Mouse (Mus musculus) hindbrain, embryonic 13.5 days (tissue): Measurements from ENCODE around the gene 1700013F07Rik. TPM values are rescaled to one million over a fixed set of nuclear protein-coding genes. Genes with fewer than 3 reads are reported as not detected.
A peak's percentile ranks its signal among the peaks of the same experiment; 100 is the strongest.

Source experiments
- ATAC-seq: fragments of 200-750 bp; cut with Nextera tagmentation; 2 replicates; pipeline ENCODE4 v1.8.0; 2017; ENCODE audit warnings: moderate TSS enrichment; ENCODE audit not compliant: low FRiP score
- H3K27ac ChIP-seq: fragments of 300-500 bp; sonication (generic); 2 replicates; pipeline ENCODE4 v1.5.1; 2015; ENCODE audit warnings: inconsistent platforms, mild to moderate bottlenecking, moderate library complexity
- H3K27me3 ChIP-seq: fragments of 300-500 bp; sonication (generic); 2 replicates; pipeline ENCODE4 v1.6.1; 2015; ENCODE audit warnings: mild to moderate bottlenecking, inconsistent platforms
- H3K36me3 ChIP-seq: fragments of 300-500 bp; sonication (generic); 2 replicates; pipeline ENCODE4 v1.6.1; 2015; ENCODE audit warnings: mild to moderate bottlenecking, inconsistent platforms
- H3K4me1 ChIP-seq: fragments of 300-500 bp; sonication (generic); replicated peaks from 2 replicates; pipeline ENCODE4 v1.6.1; 2015; ENCODE audit warnings: inconsistent platforms
- H3K4me2 ChIP-seq: fragments of 300-500 bp; sonication (generic); 2 replicates; pipeline ENCODE4 v1.6.1; 2015; ENCODE audit warnings: inconsistent platforms, mild to moderate bottlenecking, moderate library complexity
- H3K4me3 ChIP-seq: fragments of 300-500 bp; sonication (generic); 2 replicates; pipeline ENCODE4 v1.5.1; 2015; ENCODE audit warnings: mild to moderate bottlenecking, inconsistent platforms
- H3K9ac ChIP-seq: fragments of 300-500 bp; sonication (generic); 2 replicates; pipeline ENCODE4 v1.6.1; 2015; ENCODE audit warnings: mild to moderate bottlenecking, inconsistent platforms
- H3K9me3 ChIP-seq: fragments of 300-500 bp; sonication (generic); 2 replicates; pipeline ENCODE4 v1.6.1; 2016; ENCODE audit warnings: inconsistent platforms
- WGBS: fragments of 180-500 bp; shearing (Covaris S2); methylation state at CpG from one replicate; pipeline ENCODE4 v1.1.7; 2015; 5-methylcytosine and 5-hydroxymethylcytosine counted together
- polyA plus RNA-seq: library from polyadenylated mRNA; unstranded; fragments of >200 nt; fragmentation: Nextera tagmentation; extraction: Ambion mirVana; gene quantifications from 2 replicates; pipeline ENCODE4 v1.2.1, GENCODE M21; 2015

1700013F07Rik gene
- polyA plus RNA-seq, 1 experiment from 2014 or later: 2.9 TPM

DNA sequence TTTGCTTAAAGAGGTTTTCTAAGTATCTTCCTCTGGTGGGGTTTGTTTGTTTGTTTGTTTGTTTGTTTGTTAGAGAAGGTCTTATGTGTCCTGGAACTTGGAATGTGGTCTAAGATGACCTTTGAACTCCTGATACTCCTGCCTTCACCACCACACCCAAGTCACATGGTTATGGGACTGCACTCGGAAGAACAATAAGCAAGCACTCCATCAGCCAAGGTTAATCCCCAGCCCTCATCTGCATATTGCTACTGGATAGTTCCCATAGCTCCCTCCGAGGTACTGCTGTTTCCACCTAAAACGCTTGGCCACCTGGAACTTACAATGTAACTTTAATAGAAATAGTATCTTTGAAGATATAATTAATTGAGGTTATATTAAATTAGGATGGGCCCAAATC lies 20.5 kb upstream of the 1700013F07Rik start:
- ATAC-seq: no peak
- Histone ChIP-seq H3K9me3 (no peaks in the 10 kb centered on the region), H3K27ac (no peak overlapping the region), H3K4me3 (no peak overlapping the region), H3K4me2 (no peak overlapping the region), H3K4me1 (peaks cover 26% of the 10 kb centered on the region), H3K27me3 (no peaks in the 10 kb centered on the region), H3K9ac (no peak overlapping the region), H3K36me3 (no peaks in the 10 kb centered on the region)
- WGBS: 74% methylated on average over 3 of the region's 3 CpGs

DNA sequence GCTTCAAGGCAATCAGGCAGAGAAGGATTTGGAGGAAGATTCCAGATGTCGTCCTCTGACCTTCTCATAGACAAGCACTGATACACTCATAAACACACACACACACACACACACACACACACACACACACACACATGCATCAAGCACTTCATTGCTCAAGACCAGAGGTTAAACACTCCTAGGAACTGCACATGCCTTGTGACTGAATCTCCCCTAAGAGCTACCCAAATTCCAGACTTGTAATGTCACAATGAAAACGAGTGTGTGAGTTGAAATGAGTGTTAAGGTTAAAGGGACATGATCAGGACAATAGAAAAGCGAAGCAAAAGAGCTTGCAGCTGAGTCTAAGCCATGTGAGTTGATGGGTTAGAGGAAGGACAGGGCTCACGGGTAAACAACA lies 15.7 kb upstream of the 1700013F07Rik start:
- no peaks in the 10 kb centered on the region for H3K27me3 ChIP-seq
- H3K36me3 ChIP-seq: no peaks in the 10 kb centered on the region
- H3K4me3 ChIP-seq: no peak overlapping the region
- H3K4me1 ChIP-seq: no peaks in the 10 kb centered on the region
- no peak overlapping the region for H3K4me2 ChIP-seq
- no peaks in the 10 kb centered on the region for H3K9me3 ChIP-seq
- ATAC-seq: no peak
- no peak overlapping the region for H3K27ac ChIP-seq
- 50% methylated on average over 4 of the region's 4 CpGs for WGBS
- no peak overlapping the region for H3K9ac ChIP-seq

DNA sequence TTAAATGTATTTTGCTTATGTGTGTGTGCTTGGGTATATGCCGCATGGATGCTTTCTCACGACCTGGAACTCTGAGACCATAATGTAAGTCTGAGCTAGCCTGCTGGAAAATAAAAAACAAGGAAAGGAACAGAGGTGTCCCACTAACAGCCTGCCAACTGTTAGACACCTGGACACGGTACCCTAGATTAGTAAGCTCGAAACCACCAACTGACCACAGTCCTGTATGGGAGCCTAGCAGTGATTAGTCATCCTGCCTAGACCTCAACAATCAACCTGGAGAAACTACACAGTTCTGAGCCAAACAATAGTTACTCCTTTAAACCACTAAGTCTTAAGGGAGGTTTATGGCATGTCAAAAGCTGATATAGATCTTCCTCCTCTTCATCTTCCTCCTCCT lies 10.5 kb upstream of the 1700013F07Rik start:
- H3K4me3 ChIP-seq: no peak overlapping the region
- no peaks in the 10 kb centered on the region for H3K27me3 ChIP-seq
- no peak overlapping the region for H3K9ac ChIP-seq
- H3K9me3 ChIP-seq: no peaks in the 10 kb centered on the region
- H3K36me3 ChIP-seq: no peaks in the 10 kb centered on the region
- H3K4me1 ChIP-seq: no peaks in the 10 kb centered on the region
- 93% methylated on average over 4 of the region's 4 CpGs for WGBS
- H3K27ac ChIP-seq: no peak overlapping the region
- no peak for ATAC-seq
- no peak overlapping the region for H3K4me2 ChIP-seq

DNA sequence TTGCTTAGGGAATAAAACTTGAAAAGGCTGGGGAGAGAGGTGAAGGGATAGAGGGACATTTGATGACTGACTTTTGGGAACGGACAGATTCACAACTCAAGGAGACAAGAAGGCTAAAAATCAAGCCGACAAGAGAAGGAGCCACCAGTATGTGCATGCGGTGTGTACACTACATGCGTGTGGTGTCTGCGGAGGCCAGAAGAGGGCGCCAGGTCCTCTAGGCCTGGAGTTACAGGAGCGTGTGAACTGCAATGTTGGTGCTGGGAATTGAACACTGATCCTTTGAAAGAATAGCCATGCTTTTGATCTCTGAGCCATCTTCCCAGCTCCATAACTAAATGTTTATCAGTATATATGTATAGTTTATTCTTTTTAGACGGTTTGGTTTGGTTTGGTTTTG lies 5.5 kb upstream of the 1700013F07Rik start:
- peaks cover 6% of the 10 kb centered on the region for H3K4me1 ChIP-seq
- ATAC-seq: no peak
- no peak overlapping the region for H3K27ac ChIP-seq
- no peak overlapping the region for H3K9ac ChIP-seq
- H3K36me3 ChIP-seq: no peaks in the 10 kb centered on the region
- 95% methylated on average over 8 of the region's 8 CpGs for whole genome bisulfite sequencing
- no peak overlapping the region for H3K4me3 ChIP-seq
- H3K9me3 ChIP-seq: no peaks in the 10 kb centered on the region
- no peaks in the 10 kb centered on the region for H3K27me3 ChIP-seq
- no peak overlapping the region for H3K4me2 ChIP-seq

DNA sequence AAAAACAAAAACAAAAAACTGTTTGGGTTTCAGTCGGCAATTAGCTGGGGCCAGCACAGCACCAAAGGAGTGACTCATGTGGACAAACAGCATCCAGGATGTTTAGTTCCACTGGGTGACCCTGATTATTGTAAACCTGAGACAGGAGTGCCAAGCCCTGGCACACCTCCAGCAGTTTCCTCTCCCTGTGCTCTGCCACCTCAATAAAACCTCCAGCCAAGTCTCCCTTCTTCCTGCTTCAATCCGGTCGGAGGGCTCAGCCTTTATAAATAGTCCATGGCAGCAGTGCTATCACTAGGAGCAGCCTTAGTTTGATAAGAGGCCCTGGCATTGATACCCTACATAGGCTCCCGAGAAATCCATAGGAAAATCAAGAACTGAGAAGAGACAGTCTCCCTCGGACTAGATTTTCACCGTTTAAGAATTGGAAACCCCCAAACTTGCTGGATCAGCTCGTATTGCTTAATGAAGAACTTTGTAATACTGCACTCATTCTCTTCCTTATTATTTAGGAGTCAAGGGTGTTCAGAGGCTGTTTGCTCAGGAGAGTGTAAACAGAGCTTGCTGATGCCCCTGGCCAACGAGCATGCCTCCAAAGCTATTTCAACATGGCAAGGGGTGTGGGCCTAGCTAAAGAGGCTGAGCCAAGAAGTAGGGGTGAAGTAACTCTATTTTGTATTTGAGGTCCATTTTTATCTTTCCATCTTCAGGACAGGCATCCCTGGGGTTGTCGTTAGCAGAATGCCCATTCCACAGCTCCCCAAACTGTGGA lies 650 bp upstream of the 1700013F07Rik start:
- Histone ChIP-seq H3K9ac (0 out of 2 replicates have a peak overlapping the region, but pooled peaks have one; percentile 8), H3K36me3 (no peaks in the 10 kb centered on the region), H3K4me1 (peaks cover 27% of the 10 kb centered on the region), H3K9me3 (no peaks in the 10 kb centered on the region), H3K4me2 (no peak overlapping the region), H3K27me3 (peaks cover 6% of the 10 kb centered on the region; the same call in 1 of the 2 replicates), H3K4me3 (no peak overlapping the region), H3K27ac (no peak overlapping the region)
- ATAC-seq: no peak
- 79% methylated on average over 9 of the region's 9 CpGs for WGBS

DNA sequence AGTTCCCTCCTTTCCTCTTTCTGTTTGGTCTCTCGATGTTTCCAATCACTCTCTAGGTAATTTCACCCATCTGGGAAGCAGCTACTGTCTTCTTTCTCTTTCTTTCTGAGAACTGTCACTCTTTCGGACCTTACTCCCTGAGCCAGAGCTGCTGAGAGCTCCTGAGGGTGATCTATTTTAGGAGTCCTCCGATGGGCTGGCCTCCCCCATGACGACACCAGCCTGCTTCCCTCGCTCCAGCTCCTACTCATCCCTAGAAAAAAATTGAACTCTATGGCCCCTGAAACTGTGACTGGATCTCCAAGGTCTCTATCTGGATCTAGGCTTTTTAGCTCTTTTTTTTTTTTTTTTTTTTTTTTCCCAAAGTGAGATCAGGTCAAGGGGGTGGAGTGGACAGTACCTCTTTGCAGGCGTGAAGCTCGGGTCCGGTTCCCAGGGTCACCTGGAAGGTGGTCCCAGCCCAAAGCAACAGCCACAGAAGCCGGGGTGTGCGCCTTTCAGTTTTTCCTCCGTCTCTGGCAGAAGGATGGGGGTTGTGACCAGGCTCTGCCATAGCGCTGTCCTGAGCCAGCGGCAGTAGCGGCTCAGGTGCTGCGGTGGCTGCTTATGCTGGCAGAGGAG lies 2.1 kb downstream of the 1700013F07Rik start:
- H3K9me3 ChIP-seq: no peaks in the 10 kb centered on the region
- 6% methylated on average over 15 of the region's 15 CpGs for WGBS
- H3K4me2 ChIP-seq: peak overlapping the region; percentile 64
- peak overlapping the region; percentile 69 for H3K9ac ChIP-seq
- H3K4me3 ChIP-seq: peak overlapping the region; percentile 42
- H3K4me1 ChIP-seq: peaks cover 27% of the 10 kb centered on the region
- peak overlapping the region; percentile 78 for H3K27ac ChIP-seq
- no peaks in the 10 kb centered on the region for H3K36me3 ChIP-seq
- H3K27me3 ChIP-seq: peaks cover 9% of the 10 kb centered on the region; the same call in 1 of the 2 replicates
- ATAC-seq: peak; percentile 1; the same call in 1 of the 2 replicates

DNA sequence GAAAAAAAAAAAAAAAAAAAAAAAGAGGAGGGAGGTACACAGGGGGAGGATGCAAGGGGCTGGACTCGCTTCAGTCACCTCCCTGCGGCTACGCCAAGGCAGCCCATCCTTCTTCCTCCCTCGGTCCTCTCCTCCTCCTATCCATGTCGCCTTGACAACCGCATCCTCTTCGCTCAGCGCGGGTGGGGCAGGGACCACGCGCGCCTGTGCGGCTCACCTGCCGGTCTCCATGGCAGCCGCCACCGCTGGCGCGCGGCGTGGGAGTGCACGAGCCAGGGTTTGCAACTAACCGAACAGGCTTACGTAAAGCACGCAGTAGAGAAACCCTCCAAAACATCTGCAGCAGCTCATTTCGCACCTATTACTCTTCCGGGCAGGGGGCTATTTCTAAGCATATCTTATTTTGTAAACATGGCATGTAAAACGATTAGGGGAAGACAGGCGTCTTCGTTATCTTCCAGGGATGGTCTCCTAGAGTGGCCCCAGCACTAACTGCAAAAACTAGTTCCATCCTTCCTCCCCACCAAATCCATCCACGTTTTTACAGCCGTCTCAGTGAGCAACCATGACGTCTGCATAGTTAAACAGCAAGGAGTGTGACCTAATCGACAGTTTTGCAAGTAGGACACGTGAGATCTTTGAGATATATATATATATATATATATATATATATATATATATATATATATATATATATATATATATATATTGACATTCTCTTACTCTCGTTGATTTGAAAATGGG lies 2.7 kb downstream of the 1700013F07Rik start, which contains the start of gene 5330417C22Rik:
Gene 5330417C22Rik, minus strand, starts transcription at position 20 of the 744 bp plus-strand sequence.
- no peaks in the 10 kb centered on the region for H3K9me3 ChIP-seq
- ATAC-seq: peak; percentile 97
- H3K36me3 ChIP-seq: no peaks in the 10 kb centered on the region
- H3K4me1 ChIP-seq: peaks cover 27% of the 10 kb centered on the region
- H3K27ac ChIP-seq: peak within 1 kb of the TSS; percentile 78
- peak within 1 kb of the TSS; percentile 42 for H3K4me3 ChIP-seq
- peak within 1 kb of the TSS; percentile 69 for H3K9ac ChIP-seq
- H3K27me3 ChIP-seq: peaks cover 9% of the 10 kb centered on the region; the same call in 1 of the 2 replicates
- H3K4me2 ChIP-seq: peak within 1 kb of the TSS; percentile 64
- under 1% methylated on average over 35 of the region's 35 CpGs for WGBS

DNA sequence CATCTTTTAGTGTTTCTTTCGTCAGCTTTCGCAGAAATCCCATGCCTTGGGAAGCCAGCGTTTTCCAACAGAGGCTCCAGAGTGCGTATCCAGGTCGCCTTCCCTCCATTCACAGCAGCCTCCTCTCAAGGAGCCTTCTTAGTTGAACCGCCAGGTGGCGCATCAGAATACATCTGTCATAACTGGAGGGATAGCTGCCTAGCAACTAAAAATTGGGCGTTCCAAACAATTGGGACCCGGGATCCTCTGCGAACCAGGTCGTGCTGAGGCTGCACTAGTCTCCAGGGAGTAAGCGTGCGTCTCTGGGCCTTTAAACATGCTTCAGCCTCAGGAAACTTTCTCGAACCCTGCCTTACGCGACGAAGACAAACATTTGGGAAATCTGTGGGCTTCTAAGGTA lies 3.4 kb downstream of the 1700013F07Rik start:
- peak overlapping the region; percentile 30; the same call in 1 of the 2 replicates for H3K9ac ChIP-seq
- peaks cover 9% of the 10 kb centered on the region; the same call in 1 of the 2 replicates for H3K27me3 ChIP-seq
- peak overlapping the region; percentile 66 for H3K27ac ChIP-seq
- H3K4me2 ChIP-seq: peak overlapping the region; percentile 54
- ATAC-seq: peak; percentile 19; the same call in 1 of the 2 replicates
- WGBS: 4% methylated on average over 17 of the region's 17 CpGs
- H3K4me1 ChIP-seq: peaks cover 27% of the 10 kb centered on the region
- H3K9me3 ChIP-seq: no peaks in the 10 kb centered on the region
- peak overlapping the region; percentile 29 for H3K4me3 ChIP-seq
- no peaks in the 10 kb centered on the region for H3K36me3 ChIP-seq

DNA sequence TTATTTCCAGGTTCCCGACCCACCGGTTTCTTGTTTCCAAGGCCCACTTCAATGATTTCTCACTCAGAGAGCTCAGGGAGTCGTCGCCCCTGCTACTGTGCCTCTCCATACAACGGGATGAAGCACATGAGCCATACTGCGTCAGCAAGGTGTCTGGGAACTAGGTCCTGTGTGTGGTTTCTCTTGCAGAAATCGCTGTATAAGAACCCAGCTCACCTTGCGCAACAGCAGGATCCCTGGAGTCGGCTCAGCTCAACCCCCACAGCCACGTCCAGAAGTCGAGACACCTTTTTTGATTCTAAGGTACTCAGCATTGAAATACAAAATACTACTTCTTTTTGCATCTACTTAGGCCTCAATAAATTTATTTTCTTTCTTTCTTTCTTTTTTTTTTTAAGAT lies 8.3 kb downstream of the 1700013F07Rik start:
- no peaks in the 10 kb centered on the region for H3K9me3 ChIP-seq
- peaks cover 6% of the 10 kb centered on the region; the same call in 1 of the 2 replicates for H3K4me1 ChIP-seq
- no peak overlapping the region for H3K4me3 ChIP-seq
- ATAC-seq: no peak
- 88% methylated on average over 11 of the region's 11 CpGs for WGBS
- no peak overlapping the region for H3K9ac ChIP-seq
- 0 out of 2 replicates have a peak, but pooled peaks cover 3% of the 10 kb centered on the region for H3K27me3 ChIP-seq
- no peak overlapping the region for H3K4me2 ChIP-seq
- H3K36me3 ChIP-seq: no peaks in the 10 kb centered on the region
- no peak overlapping the region for H3K27ac ChIP-seq

DNA sequence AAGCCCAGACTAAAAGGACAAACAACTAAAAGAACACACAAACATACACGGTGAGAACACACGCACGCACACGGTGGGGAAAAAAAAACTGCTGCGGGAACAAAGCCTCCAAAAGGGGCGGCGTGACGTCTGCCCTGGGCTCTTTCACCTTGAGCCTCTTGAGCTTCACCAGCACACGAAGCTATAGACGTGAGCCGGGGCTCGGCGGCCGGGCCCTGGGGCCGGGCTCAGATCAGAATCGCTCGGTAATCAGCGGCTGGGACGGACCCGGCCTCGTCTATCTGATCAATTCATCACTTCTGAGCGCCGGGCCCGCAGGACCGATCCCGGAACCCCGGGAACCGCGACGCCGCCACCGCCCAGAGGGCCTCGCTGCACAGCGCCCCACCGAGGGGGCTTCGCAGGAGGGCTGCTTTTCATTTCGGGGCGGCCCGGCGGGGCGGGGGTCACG lies 20.2 kb downstream of the 1700013F07Rik start:
- peak overlapping the region; percentile 83 for H3K4me3 ChIP-seq
- peak overlapping the region; percentile 98 for H3K9ac ChIP-seq
- H3K4me2 ChIP-seq: peak overlapping the region; percentile 76
- peak; percentile 82 for ATAC-seq
- H3K27ac ChIP-seq: peak overlapping the region; percentile 96
- H3K27me3 ChIP-seq: no peaks in the 10 kb centered on the region
- no peaks in the 10 kb centered on the region for H3K9me3 ChIP-seq
- H3K36me3 ChIP-seq: peaks cover 24% of the 10 kb centered on the region
- peaks cover 8% of the 10 kb centered on the region for H3K4me1 ChIP-seq
- 0% methylated on average over 37 of the region's 42 CpGs for WGBS

DNA sequence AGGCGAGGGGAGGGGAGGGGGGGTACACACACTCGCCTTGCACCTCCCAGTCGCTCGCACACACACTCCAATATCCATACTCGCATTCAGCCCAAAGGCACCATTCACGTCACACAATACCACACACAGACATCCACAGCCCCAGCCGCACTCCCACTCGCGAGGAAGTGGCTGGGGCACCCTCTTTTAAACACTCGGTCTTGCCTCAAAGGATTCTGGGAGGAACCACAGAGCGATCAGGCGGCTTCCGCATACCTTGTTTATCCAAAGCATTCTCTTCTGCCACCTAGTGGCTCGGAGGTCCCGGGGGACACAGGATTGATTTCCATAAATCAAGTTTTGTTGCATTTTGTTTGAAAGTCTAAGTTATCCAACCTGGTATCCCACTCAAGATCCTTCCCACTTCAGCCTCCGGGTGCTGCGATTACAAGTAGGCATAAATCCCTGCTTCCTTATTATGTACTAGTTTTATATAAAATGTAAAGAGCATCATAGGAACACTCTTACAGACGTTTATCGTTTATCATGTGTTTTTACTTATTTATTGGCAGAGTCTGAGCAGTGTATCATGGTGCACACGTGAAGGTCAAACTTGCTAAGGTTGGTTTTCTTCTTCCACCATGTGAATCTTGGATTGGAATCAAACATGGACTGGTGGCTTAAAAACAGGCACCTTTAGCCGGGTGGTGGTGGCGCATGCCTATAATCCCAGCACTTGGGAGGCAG lies 20.8 kb downstream of the 1700013F07Rik start:
- H3K27ac ChIP-seq: peak overlapping the region; percentile 96
- no peaks in the 10 kb centered on the region for H3K9me3 ChIP-seq
- H3K27me3 ChIP-seq: no peaks in the 10 kb centered on the region
- H3K4me1 ChIP-seq: peaks cover 8% of the 10 kb centered on the region
- peak overlapping the region; percentile 98 for H3K9ac ChIP-seq
- H3K4me3 ChIP-seq: peak overlapping the region; percentile 83
- ATAC-seq: peak; percentile 96
- peak overlapping the region; percentile 76 for H3K4me2 ChIP-seq
- 19% methylated on average over 20 of the region's 22 CpGs for WGBS
- peaks cover 29% of the 10 kb centered on the region for H3K36me3 ChIP-seq
